Mouse (Mus musculus) stomach, embryonic 16.5 days (tissue): ENCODE measurements around the gene Scamp5. TPM values are rescaled to one million over a fixed set of nuclear protein-coding genes. Genes with fewer than 3 reads are reported as not detected.

Experiments used
- ATAC-seq: fragments of 200-750 bp; cut with Nextera tagmentation; 2 replicates; pipeline ENCODE4 v1.8.0; 2017; ENCODE audit warnings: moderate number of reproducible peaks, moderate TSS enrichment; ENCODE audit not compliant: insufficient read depth, low FRiP score
- H3K27ac ChIP-seq: fragments of 300-500 bp; sonication (generic); 2 replicates; pipeline ENCODE4 v1.5.1; 2014; ENCODE audit warnings: low read length
- H3K27me3 ChIP-seq: fragments of 300-500 bp; sonication (generic); 2 replicates; pipeline ENCODE4 v1.6.1; 2014; ENCODE audit warnings: low read length, control low read depth, mixed read lengths; ENCODE audit not compliant: control insufficient read depth, insufficient read depth
- H3K36me3 ChIP-seq: fragments of 300-500 bp; sonication (generic); 2 replicates; pipeline ENCODE4 v1.6.1; 2014; ENCODE audit warnings: low read length; ENCODE audit not compliant: control insufficient read depth, insufficient read depth
- H3K4me1 ChIP-seq: fragments of 300-500 bp; sonication (generic); 2 replicates; pipeline ENCODE4 v1.6.1; 2014; ENCODE audit warnings: low read length, control low read depth, mixed read lengths; ENCODE audit not compliant: control insufficient read depth, insufficient read depth
- H3K4me2 ChIP-seq: fragments of 300-500 bp; sonication (generic); 2 replicates; pipeline ENCODE4 v1.6.1; 2014; ENCODE audit warnings: low read depth, low read length, mixed read lengths
- H3K4me3 ChIP-seq: fragments of 300-500 bp; sonication (generic); replicated peaks from 2 replicates; pipeline ENCODE4 v1.5.1; 2014; ENCODE audit warnings: mild to moderate bottlenecking, low read length
- H3K9ac ChIP-seq: fragments of 300-500 bp; sonication (generic); 2 replicates; pipeline ENCODE4 v1.6.1; 2014; ENCODE audit warnings: low read length
- H3K9me3 ChIP-seq: fragments of 300-500 bp; sonication (generic); replicated peaks from 2 replicates; pipeline ENCODE4 v1.6.1; 2016; ENCODE audit warnings: low read length, control low read depth; ENCODE audit not compliant: control insufficient read depth
- WGBS: fragments of 180-500 bp; shearing (Covaris S2); extraction: QIAGEN DNeasy Blood & Tissue Kit; methylation state at CpG from one replicate; pipeline ENCODE4 v1.1.7; 2014; 5-methylcytosine and 5-hydroxymethylcytosine counted together
- polyA plus RNA-seq: library from polyadenylated mRNA; unstranded; fragments of >200 nt; fragmentation: Nextera tagmentation; extraction: Ambion mirVana; gene quantifications from 2 replicates; pipeline ENCODE4 v1.2.1, GENCODE M21; 2015

Scamp5 gene
- polyA plus RNA-seq, 1 experiment from 2014 or later = 28.5 TPM

DNA sequence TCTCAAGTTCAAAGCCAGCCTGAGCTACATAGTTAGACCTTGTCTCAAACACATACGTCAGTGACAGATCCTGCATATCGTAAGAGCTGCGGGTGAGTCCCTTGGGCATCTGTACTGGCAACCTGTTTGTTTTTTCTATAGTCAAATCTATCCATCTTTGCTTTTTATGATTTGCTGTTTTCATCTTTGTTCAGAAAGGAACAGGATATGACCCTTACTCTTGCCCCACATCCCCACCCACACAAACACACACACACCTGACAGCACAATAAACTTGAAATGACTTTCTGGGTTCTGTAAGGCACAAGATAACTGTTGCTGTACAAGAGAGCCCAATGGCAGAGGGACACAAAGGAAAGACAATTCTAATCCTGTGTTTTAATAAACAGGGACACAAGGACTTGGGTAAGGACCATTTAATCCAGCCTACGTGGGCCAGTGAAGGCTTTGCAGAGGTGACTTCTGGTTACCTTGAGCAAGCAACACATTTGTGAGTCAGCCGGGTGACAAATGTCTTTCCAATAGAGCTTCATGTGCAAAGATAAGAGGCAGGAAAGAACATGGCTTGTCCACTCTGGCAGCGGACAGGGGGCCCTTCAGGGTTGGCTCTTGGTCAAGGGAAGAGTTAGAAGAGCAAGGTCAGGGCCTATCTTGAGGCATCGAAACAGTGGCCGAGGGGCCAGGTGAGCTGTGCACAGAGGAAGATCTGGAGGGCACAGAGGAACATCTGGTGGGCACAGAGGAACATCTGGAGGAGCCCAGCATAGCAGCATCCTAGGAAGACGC, 60.5 kb downstream of the Scamp5 start:
- Histone ChIP-seq H3K4me2 (no peak overlapping the region), H3K4me1 (no peaks in the 10 kb centered on the region), H3K27ac (no peak overlapping the region), H3K9me3 (no peaks in the 10 kb centered on the region), H3K27me3 (no peaks in the 10 kb centered on the region), H3K9ac (no peak overlapping the region), H3K4me3 (no peak overlapping the region), H3K36me3 (no peaks in the 10 kb centered on the region)
- ATAC-seq = 0 out of 2 replicates have a peak, but pooled peaks have one; percentile 29
- 80% methylated on average over 9 of the region's 9 CpGs for WGBS

DNA sequence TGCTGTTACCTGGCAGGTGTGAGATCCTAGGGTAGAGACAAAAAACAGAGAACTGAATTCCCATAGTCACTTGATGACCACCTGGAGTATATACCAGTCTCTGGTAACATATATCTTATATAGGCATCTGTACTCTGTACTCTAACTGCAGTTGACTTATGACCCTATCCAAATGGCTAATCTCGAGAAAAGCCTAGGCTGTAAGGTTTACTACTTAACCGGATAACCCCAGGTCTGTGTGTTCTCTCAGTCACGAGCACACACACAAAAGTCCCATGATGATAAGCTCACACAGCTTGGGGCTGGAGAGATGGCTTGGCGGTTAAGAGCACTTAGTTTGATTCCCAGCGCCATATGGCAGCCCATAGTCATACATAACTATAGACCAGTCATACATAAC, 61.5 kb downstream of the Scamp5 start:
- Histone ChIP-seq H3K27ac (no peak overlapping the region), H3K9ac (no peak overlapping the region), H3K4me2 (no peak overlapping the region), H3K36me3 (no peaks in the 10 kb centered on the region), H3K27me3 (no peaks in the 10 kb centered on the region), H3K4me1 (no peaks in the 10 kb centered on the region), H3K9me3 (no peaks in the 10 kb centered on the region), H3K4me3 (no peak overlapping the region)
- no peak for ATAC-seq
- 80% methylated on average over 5 of the region's 5 CpGs for WGBS

- no peak for ATAC-seq
- H3K4me2 ChIP-seq = no peak overlapping the region
- no peaks in the 10 kb centered on the region for H3K36me3 ChIP-seq
- no peaks in the 10 kb centered on the region for H3K4me1 ChIP-seq
- 93% methylated on average over 5 of the region's 5 CpGs for WGBS
- H3K27ac ChIP-seq = no peak overlapping the region
- H3K9me3 ChIP-seq = peaks cover 8% of the 10 kb centered on the region; the same call in 1 of the 2 replicates
- H3K27me3 ChIP-seq = no peaks in the 10 kb centered on the region
- no peak overlapping the region for H3K4me3 ChIP-seq
- no peak overlapping the region for H3K9ac ChIP-seq
Measured at GRCm38 (mm10) chr9:57404036-57404435, 63.8 kb downstream of the Scamp5 start.

- Histone ChIP-seq H3K4me2 (no peak overlapping the region), H3K27me3 (no peaks in the 10 kb centered on the region), H3K27ac (peak overlapping the region; percentile 42; the same call in 1 of the 2 replicates), H3K4me1 (no peaks in the 10 kb centered on the region), H3K9ac (no peak overlapping the region), H3K9me3 (peaks cover 8% of the 10 kb centered on the region; the same call in 1 of the 2 replicates), H3K36me3 (no peaks in the 10 kb centered on the region), H3K4me3 (no peak overlapping the region)
- 68% methylated on average over 15 of the region's 15 CpGs for WGBS
- peak; percentile 76; the same call in 1 of the 2 replicates for ATAC-seq
Measured at GRCm38 (mm10) chr9:57402318-57403251, 65.3 kb downstream of the Scamp5 start.

DNA sequence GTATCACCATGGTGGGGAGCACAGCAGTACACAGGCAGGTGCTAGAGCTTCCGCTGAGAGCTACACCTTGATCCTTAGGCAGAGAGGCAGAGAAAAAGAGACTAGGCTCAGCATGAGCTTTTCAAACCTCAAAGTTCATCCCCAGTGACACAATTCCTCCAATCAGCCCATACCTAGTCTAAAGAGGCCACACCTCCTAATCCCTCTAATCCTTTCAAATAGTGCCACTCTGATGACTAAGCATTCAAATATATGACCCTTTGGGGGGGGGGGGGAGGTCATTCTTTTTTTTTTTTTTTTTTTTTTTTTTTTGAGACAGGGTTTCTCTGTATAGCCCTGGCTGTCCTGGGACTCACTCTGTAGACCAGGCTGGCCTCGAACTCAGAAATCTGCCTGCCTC, 69.1 kb downstream of the Scamp5 start:
- Histone ChIP-seq H3K27ac (no peak overlapping the region), H3K4me3 (no peak overlapping the region), H3K9ac (no peak overlapping the region), H3K4me2 (no peak overlapping the region), H3K4me1 (no peaks in the 10 kb centered on the region), H3K27me3 (no peaks in the 10 kb centered on the region), H3K9me3 (peaks cover 8% of the 10 kb centered on the region; the same call in 1 of the 2 replicates), H3K36me3 (no peaks in the 10 kb centered on the region)
- 90% methylated on average over 2 of the region's 2 CpGs for WGBS
- ATAC-seq = no peak

GRCm38 (mm10) chr9:57392892-57393291, 75.0 kb downstream of the Scamp5 start:
- H3K9ac ChIP-seq = no peak overlapping the region
- ATAC-seq = no peak
- 43% methylated on average over 1 of the region's 1 CpGs for WGBS
- H3K36me3 ChIP-seq = no peaks in the 10 kb centered on the region
- H3K4me3 ChIP-seq = no peak overlapping the region
- no peaks in the 10 kb centered on the region for H3K4me1 ChIP-seq
- H3K4me2 ChIP-seq = no peak overlapping the region
- no peaks in the 10 kb centered on the region for H3K27me3 ChIP-seq
- no peaks in the 10 kb centered on the region; the same call in 1 of the 2 replicates for H3K9me3 ChIP-seq
- H3K27ac ChIP-seq = no peak overlapping the region

Other genes with a start within 250 kb of the Scamp5 start
- gene Trcg1, start 231.5 kb downstream of the Scamp5 start, polyA plus RNA-seq = 0.07 TPM in 1 of 2 replicates, not detected in the other
- gene 1700017B05Rik, start 205.4 kb downstream of the Scamp5 start, polyA plus RNA-seq = 21.7 and 23.0 TPM in 2 replicates
- gene Ppcdc, start 27.9 kb downstream of the Scamp5 start, polyA plus RNA-seq = 26.4 and 28.7 TPM in 2 replicates
- gene Rpp25, start 36.0 kb upstream of the Scamp5 start, polyA plus RNA-seq = 4.8 and 5.3 TPM in 2 replicates
- 586 and 601 TPM in 2 replicates for gene Cox5a, start 53.2 kb upstream of the Scamp5 start, polyA plus RNA-seq
- gene Fam219b, start 69.5 kb upstream of the Scamp5 start, polyA plus RNA-seq = 17.9 and 19.1 TPM in 2 replicates
- gene Mpi, start 84.7 kb upstream of the Scamp5 start, polyA plus RNA-seq = 45.2 and 49.0 TPM in 2 replicates
- 98.7 and 105 TPM in 2 replicates for gene Scamp2, start 92.9 kb upstream of the Scamp5 start, polyA plus RNA-seq
- 21.6 and 22.3 TPM in 2 replicates for gene Ulk3, start 121.4 kb upstream of the Scamp5 start, polyA plus RNA-seq
- not detected in 2 replicates for gene Cplx3, start 138.2 kb upstream of the Scamp5 start, polyA plus RNA-seq
- not detected in 2 replicates for gene Lman1l, start 152.7 kb upstream of the Scamp5 start, polyA plus RNA-seq
- 26.6 and 27.9 TPM in 2 replicates for gene Csk, start 185.6 kb upstream of the Scamp5 start, polyA plus RNA-seq
- gene Cyp1a2, start 215.6 kb upstream of the Scamp5 start, polyA plus RNA-seq = not detected in 2 replicates
- gene Cyp1a1, start 219.9 kb upstream of the Scamp5 start, polyA plus RNA-seq = 0.05 TPM in 1 of 2 replicates, not detected in the other
- gene Edc3, start 240.5 kb upstream of the Scamp5 start, polyA plus RNA-seq = 28.6 and 32.9 TPM in 2 replicates